Mouse (Mus musculus) stomach, postnatal 0 days (tissue): Measurements from ENCODE around the gene Nqo1.

ENCODE experiments used
- CTCF ChIP-seq: IDR thresholded peaks from 2 replicates; pipeline ENCODE4 v1.5.1; 2016; ENCODE audit warnings: antibody characterized with exemption, low read depth, mild to moderate bottlenecking, moderate library complexity
- EP300 ChIP-seq: optimal IDR thresholded peaks from 2 replicates; pipeline ENCODE3; 2016; ENCODE audit warnings: antibody characterized with exemption

- TF ChIP-seq CTCF = no peak
- no peak for TF ChIP-seq EP300
These were observed 10.9 kb upstream of the Nqo1 start for GRCm38 (mm10) chr8:107413881-107414280.
